Mouse (Mus musculus): ENCODE data around the gene Tsc22d3. TPM values are rescaled to one million over a fixed set of nuclear protein-coding genes. Genes with fewer than 3 reads are reported as not detected.
A peak's percentile ranks its signal among the peaks of the same experiment; 100 is the strongest.
"Not testable (repeated sequence)": the region's sequence is repeated elsewhere in the genome, so short reads cannot be mapped to it uniquely, and the experiment has no call there.

Gene Tsc22d3
- polyA plus RNA-seq, 1 experiment from 2014 or later: 209 TPM

- Histone ChIP-seq H3K9ac (ENCODE audit: low read length) (no peak overlapping the region), H3K4me2 (ENCODE audit: low read length) (no peak overlapping the region), H3K4me1 (ENCODE audit: control insufficient read depth in 2 of 2, insufficient read depth in 2 of 2, low read length in 2 of 2) (peaks cover 7 to 8% of the 10 kb centered on the region in 2 experiments; a peak in 2 of 4 replicates), H3K27me3 (ENCODE audit: control insufficient read depth, insufficient read depth, low read length) (no peaks in the 10 kb centered on the region), H3K4me3 (ENCODE audit: control insufficient read depth in 1 of 2, insufficient read depth in 1 of 2, low read depth in 1 of 2, low read length in 2 of 2) (no peak overlapping the region), H3K9me3 (ENCODE audit: control insufficient read depth, low read length) (no peaks in the 10 kb centered on the region), H3K36me3 (ENCODE audit: control insufficient read depth, insufficient read depth, low read length) (no peaks in the 10 kb centered on the region), H3K27ac (replicated peaks in 1 of 2; ENCODE audit: control insufficient read depth in 1 of 2, insufficient read depth in 1 of 2, low read depth in 2 of 2, low read length in 2 of 2) (no peak overlapping the region)
- whole genome bisulfite sequencing: 65% methylated on average over 15 of the region's 15 CpGs
- no peak for ATAC-seq (ENCODE audit: insufficient number of reproducible peaks, insufficient read depth, low FRiP score, low read depth)
Observed at GRCm38 (mm10) chrX:140505497-140506238, 94.8 kb downstream of the Tsc22d3 start.

GRCm38 (mm10) chrX:140503905-140504304, 96.6 kb downstream of the Tsc22d3 start:
- Histone ChIP-seq H3K9me3 (ENCODE audit: control insufficient read depth, low read length) (no peaks in the 10 kb centered on the region), H3K4me1 (ENCODE audit: control insufficient read depth in 2 of 2, insufficient read depth in 2 of 2, low read length in 2 of 2) (peaks cover 4% of the 10 kb centered on the region in 2 experiments; a peak in 1 of 4 replicates), H3K4me3 (ENCODE audit: control insufficient read depth in 1 of 2, insufficient read depth in 1 of 2, low read depth in 1 of 2, low read length in 2 of 2) (no peak overlapping the region), H3K27me3 (ENCODE audit: control insufficient read depth, insufficient read depth, low read length) (no peaks in the 10 kb centered on the region), H3K9ac (ENCODE audit: low read length) (no peak overlapping the region), H3K36me3 (ENCODE audit: control insufficient read depth, insufficient read depth, low read length) (no peaks in the 10 kb centered on the region), H3K27ac (replicated peaks in 1 of 2; ENCODE audit: control insufficient read depth in 1 of 2, insufficient read depth in 1 of 2, low read depth in 2 of 2, low read length in 2 of 2) (no peak overlapping the region), H3K4me2 (ENCODE audit: low read length) (no peak overlapping the region)
- no peak for ATAC-seq (ENCODE audit: insufficient number of reproducible peaks, insufficient read depth, low FRiP score, low read depth)
- 17% methylated on average over 7 of the region's 7 CpGs for WGBS

GRCm38 (mm10) chrX:140501401-140502301, 98.8 kb downstream of the Tsc22d3 start:
- H3K36me3 ChIP-seq (ENCODE audit: control insufficient read depth, insufficient read depth, low read length): no peaks in the 10 kb centered on the region
- no peaks in the 10 kb centered on the region for H3K27me3 ChIP-seq (ENCODE audit: control insufficient read depth, insufficient read depth, low read length)
- peak overlapping the region in 1 of 2 experiments; percentile 33; a peak in 1 of 4 replicates for H3K27ac ChIP-seq (replicated peaks in 1 of 2; ENCODE audit: control insufficient read depth in 1 of 2, insufficient read depth in 1 of 2, low read depth in 2 of 2, low read length in 2 of 2)
- H3K4me3 ChIP-seq (ENCODE audit: control insufficient read depth in 1 of 2, insufficient read depth in 1 of 2, low read depth in 1 of 2, low read length in 2 of 2): no peak overlapping the region
- H3K9me3 ChIP-seq (ENCODE audit: control insufficient read depth, low read length): no peaks in the 10 kb centered on the region
- H3K4me1 ChIP-seq (ENCODE audit: control insufficient read depth in 2 of 2, insufficient read depth in 2 of 2, low read length in 2 of 2): peaks cover 4% of the 10 kb centered on the region in 2 experiments; a peak in 1 of 4 replicates
- no peak overlapping the region for H3K9ac ChIP-seq (ENCODE audit: low read length)
- ATAC-seq (ENCODE audit: insufficient number of reproducible peaks, insufficient read depth, low FRiP score, low read depth): no peak
- H3K4me2 ChIP-seq (ENCODE audit: low read length): no peak overlapping the region
- 41% methylated on average over 9 of the region's 9 CpGs for WGBS

DNA sequence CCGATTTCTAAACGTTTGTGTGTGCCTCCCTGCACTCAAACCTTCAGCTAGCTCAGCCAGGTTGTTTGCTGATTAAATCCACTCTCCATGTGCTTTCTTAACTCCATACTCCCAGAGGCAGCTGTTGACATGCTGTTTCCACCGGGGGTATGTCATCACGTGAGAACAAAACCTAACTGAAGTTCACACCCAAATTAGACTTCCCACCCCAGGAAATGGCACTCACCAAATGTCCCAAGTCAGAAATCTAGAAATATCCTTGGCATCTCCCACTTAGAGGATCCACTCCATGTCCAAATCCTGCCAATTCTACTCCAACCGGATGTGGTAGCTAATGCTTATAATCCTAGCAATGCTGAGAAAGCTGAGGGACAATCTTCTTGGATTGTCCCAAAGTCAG, 100.2 kb downstream of the Tsc22d3 start:
- peaks cover 4% of the 10 kb centered on the region in 2 experiments; a peak in 1 of 4 replicates for H3K4me1 ChIP-seq (ENCODE audit: control insufficient read depth in 2 of 2, insufficient read depth in 2 of 2, low read length in 2 of 2)
- H3K27me3 ChIP-seq (ENCODE audit: control insufficient read depth, insufficient read depth, low read length): no peaks in the 10 kb centered on the region
- no peak overlapping the region for H3K4me2 ChIP-seq (ENCODE audit: low read length)
- no peak overlapping the region for H3K9ac ChIP-seq (ENCODE audit: low read length)
- 67% methylated on average over 5 of the region's 5 CpGs for WGBS
- no peak overlapping the region for H3K27ac ChIP-seq (replicated peaks in 1 of 2; ENCODE audit: control insufficient read depth in 1 of 2, insufficient read depth in 1 of 2, low read depth in 2 of 2, low read length in 2 of 2)
- no peaks in the 10 kb centered on the region for H3K9me3 ChIP-seq (ENCODE audit: control insufficient read depth, low read length)
- H3K36me3 ChIP-seq (ENCODE audit: control insufficient read depth, insufficient read depth, low read length): no peaks in the 10 kb centered on the region
- ATAC-seq (ENCODE audit: insufficient number of reproducible peaks, insufficient read depth, low FRiP score, low read depth): no peak
- no peak overlapping the region for H3K4me3 ChIP-seq (ENCODE audit: control insufficient read depth in 1 of 2, insufficient read depth in 1 of 2, low read depth in 1 of 2, low read length in 2 of 2)

DNA sequence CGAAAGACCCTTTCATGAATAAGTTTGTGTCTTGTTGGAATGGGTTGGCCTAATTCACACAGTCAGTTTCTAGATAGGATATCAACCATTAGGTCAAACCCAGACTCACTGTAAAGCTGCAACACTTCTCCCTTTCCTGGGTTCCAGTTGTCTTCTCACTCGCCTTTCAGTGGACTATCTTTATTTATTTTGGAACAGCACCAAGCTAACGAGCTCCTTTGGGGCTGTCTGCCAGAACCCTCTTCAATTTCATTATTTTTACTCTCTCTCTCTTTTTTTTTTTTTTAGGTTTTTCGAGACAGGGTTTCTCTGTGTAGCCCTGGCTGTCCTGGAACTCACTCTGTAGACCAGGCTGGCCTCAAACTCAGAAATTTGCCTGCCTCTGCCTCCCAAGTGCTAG, 102.0 kb downstream of the Tsc22d3 start:
- H3K9ac ChIP-seq (ENCODE audit: low read length); H3K27ac ChIP-seq (replicated peaks in 1 of 2; ENCODE audit: control insufficient read depth in 1 of 2, insufficient read depth in 1 of 2, low read depth in 2 of 2, low read length in 2 of 2); H3K4me1 ChIP-seq (ENCODE audit: control insufficient read depth in 2 of 2, insufficient read depth in 2 of 2, low read length in 2 of 2); H3K27me3 ChIP-seq (ENCODE audit: control insufficient read depth, insufficient read depth, low read length); H3K36me3 ChIP-seq (ENCODE audit: control insufficient read depth, insufficient read depth, low read length); H3K9me3 ChIP-seq (ENCODE audit: control insufficient read depth, low read length); H3K4me2 ChIP-seq (ENCODE audit: low read length); ATAC-seq (ENCODE audit: insufficient number of reproducible peaks, insufficient read depth, low FRiP score, low read depth); H3K4me3 ChIP-seq (ENCODE audit: control insufficient read depth in 1 of 2, insufficient read depth in 1 of 2, low read depth in 1 of 2, low read length in 2 of 2): not testable (repeated sequence)
- WGBS: 42% methylated on average over 4 of the region's 4 CpGs

- Histone ChIP-seq H3K9me3 (ENCODE audit: control insufficient read depth, low read length) (no peaks in the 10 kb centered on the region), H3K4me2 (ENCODE audit: low read length) (no peak overlapping the region), H3K27me3 (ENCODE audit: control insufficient read depth, insufficient read depth, low read length) (no peaks in the 10 kb centered on the region), H3K4me1 (ENCODE audit: control insufficient read depth in 2 of 2, insufficient read depth in 2 of 2, low read length in 2 of 2) (0 out of 4 replicates have a peak, but pooled peaks cover 0 to 6% of the 10 kb centered on the region in 2 experiments), H3K9ac (ENCODE audit: low read length) (no peak overlapping the region), H3K4me3 (ENCODE audit: control insufficient read depth in 1 of 2, insufficient read depth in 1 of 2, low read depth in 1 of 2, low read length in 2 of 2) (no peak overlapping the region), H3K27ac (replicated peaks in 1 of 2; ENCODE audit: control insufficient read depth in 1 of 2, insufficient read depth in 1 of 2, low read depth in 2 of 2, low read length in 2 of 2) (no peak overlapping the region), H3K36me3 (ENCODE audit: control insufficient read depth, insufficient read depth, low read length) (no peaks in the 10 kb centered on the region)
- 67% methylated on average over 6 of the region's 6 CpGs for WGBS
- ATAC-seq (ENCODE audit: insufficient number of reproducible peaks, insufficient read depth, low FRiP score, low read depth): no peak
Observed at GRCm38 (mm10) chrX:140494170-140494569, 106.3 kb downstream of the Tsc22d3 start.

DNA sequence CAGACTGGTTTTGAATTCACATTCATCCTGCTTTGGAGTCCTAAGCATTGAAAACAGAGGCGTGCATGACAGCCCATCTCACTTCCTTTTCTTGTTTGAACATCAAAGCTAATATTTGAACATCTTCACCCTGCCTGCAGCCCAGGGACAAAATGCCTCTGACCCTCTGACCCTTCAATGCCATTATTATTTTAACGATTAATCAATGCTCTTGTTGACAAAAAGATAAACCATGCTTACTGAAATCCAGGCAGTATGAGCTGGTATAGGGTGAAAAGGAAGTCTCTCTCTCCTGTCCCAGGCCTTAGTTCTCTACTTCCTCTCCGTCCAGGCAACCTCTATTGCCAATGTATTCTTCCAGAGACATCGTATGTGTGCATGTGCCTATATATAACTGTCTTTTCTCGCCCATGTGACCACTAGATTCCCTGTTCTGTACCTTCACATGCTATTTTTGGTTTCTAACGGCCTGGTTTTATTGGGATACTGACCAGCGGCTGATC, 106.9 kb downstream of the Tsc22d3 start:
- no peak overlapping the region for H3K4me3 ChIP-seq (ENCODE audit: control insufficient read depth in 1 of 2, insufficient read depth in 1 of 2, low read depth in 1 of 2, low read length in 2 of 2)
- ATAC-seq (ENCODE audit: insufficient number of reproducible peaks, insufficient read depth, low FRiP score, low read depth): no peak
- H3K4me2 ChIP-seq (ENCODE audit: low read length): no peak overlapping the region
- WGBS: 52% methylated on average over 7 of the region's 7 CpGs
- no peaks in the 10 kb centered on the region for H3K36me3 ChIP-seq (ENCODE audit: control insufficient read depth, insufficient read depth, low read length)
- H3K9me3 ChIP-seq (ENCODE audit: control insufficient read depth, low read length): no peaks in the 10 kb centered on the region
- H3K4me1 ChIP-seq (ENCODE audit: control insufficient read depth in 2 of 2, insufficient read depth in 2 of 2, low read length in 2 of 2): 0 out of 4 replicates have a peak, but pooled peaks cover 0 to 6% of the 10 kb centered on the region in 2 experiments
- no peaks in the 10 kb centered on the region for H3K27me3 ChIP-seq (ENCODE audit: control insufficient read depth, insufficient read depth, low read length)
- H3K27ac ChIP-seq (replicated peaks in 1 of 2; ENCODE audit: control insufficient read depth in 1 of 2, insufficient read depth in 1 of 2, low read depth in 2 of 2, low read length in 2 of 2): peak overlapping the region in 1 of 2 experiments; percentile 0; a peak in 1 of 4 replicates
- H3K9ac ChIP-seq (ENCODE audit: low read length): no peak overlapping the region
